Mouse (Mus musculus): ENCODE data around the gene Fam221b. TPM values are rescaled to one million over a fixed set of nuclear protein-coding genes. Genes with fewer than 3 reads are reported as not detected.

Fam221b gene
- polyA plus RNA-seq, 1 experiment = 0.19 TPM

- H3K4me3 ChIP-seq (ENCODE audit: low read depth, low read length) = no peak overlapping the region
- no peaks in the 10 kb centered on the region for H3K27me3 ChIP-seq (ENCODE audit: control insufficient read depth, insufficient read depth, low read length, poor library complexity, severe bottlenecking)
- H3K9me3 ChIP-seq (replicated peaks; ENCODE audit: control insufficient read depth, insufficient read depth, low read length, poor library complexity, severe bottlenecking) = peaks cover 5% of the 10 kb centered on the region
- no peak overlapping the region for H3K27ac ChIP-seq (ENCODE audit: insufficient read depth, low read length)
- H3K9ac ChIP-seq (ENCODE audit: low read depth, poor library complexity, severe bottlenecking) = no peak overlapping the region
- TF ChIP-seq CTCF (IDR thresholded peaks at IDR 0.05; ENCODE audit: low read depth, low read length) = no peak
- no peak for TF ChIP-seq EP300 (IDR thresholded peaks at IDR 0.05; ENCODE audit: insufficient read depth, low read depth, low read length)
- TF ChIP-seq POLR2A (IDR thresholded peaks at IDR 0.05; ENCODE audit: insufficient read depth, low read length) = no peak
- no peaks in the 10 kb centered on the region for H3K36me3 ChIP-seq (ENCODE audit: control insufficient read depth, insufficient read depth, low read length, poor library complexity, severe bottlenecking)
- H3K4me1 ChIP-seq (ENCODE audit: control insufficient read depth, insufficient read depth, low read length) = no peaks in the 10 kb centered on the region
These were observed 48.7 kb downstream of the Fam221b start for GRCm38 (mm10) chr4:43620146-43620778.

GRCm38 (mm10) chr4:43613060-43613730 lies 55.8 kb downstream of the Fam221b start:
- Histone ChIP-seq H3K27ac (ENCODE audit: insufficient read depth, low read length) (no peak overlapping the region), H3K36me3 (ENCODE audit: control insufficient read depth, insufficient read depth, low read length, poor library complexity, severe bottlenecking) (no peaks in the 10 kb centered on the region), H3K4me1 (ENCODE audit: control insufficient read depth, insufficient read depth, low read length) (no peaks in the 10 kb centered on the region), H3K9me3 (replicated peaks; ENCODE audit: control insufficient read depth, insufficient read depth, low read length, poor library complexity, severe bottlenecking) (no peaks in the 10 kb centered on the region), H3K27me3 (ENCODE audit: control insufficient read depth, insufficient read depth, low read length, poor library complexity, severe bottlenecking) (no peaks in the 10 kb centered on the region; the same call in 1 of the 2 replicates), H3K9ac (ENCODE audit: low read depth, poor library complexity, severe bottlenecking) (no peak overlapping the region), H3K4me3 (ENCODE audit: low read depth, low read length) (no peak overlapping the region)
- TF ChIP-seq CTCF (IDR thresholded peaks at IDR 0.05; ENCODE audit: low read depth, low read length) = no peak
- TF ChIP-seq POLR2A (IDR thresholded peaks at IDR 0.05; ENCODE audit: insufficient read depth, low read length) = no peak
- TF ChIP-seq EP300 (IDR thresholded peaks at IDR 0.05; ENCODE audit: insufficient read depth, low read depth, low read length) = no peak

- no peak overlapping the region for H3K27ac ChIP-seq (ENCODE audit: insufficient read depth, low read length)
- no peaks in the 10 kb centered on the region; the same call in 1 of the 2 replicates for H3K27me3 ChIP-seq (ENCODE audit: control insufficient read depth, insufficient read depth, low read length, poor library complexity, severe bottlenecking)
- no peaks in the 10 kb centered on the region for H3K4me1 ChIP-seq (ENCODE audit: control insufficient read depth, insufficient read depth, low read length)
- H3K36me3 ChIP-seq (ENCODE audit: control insufficient read depth, insufficient read depth, low read length, poor library complexity, severe bottlenecking) = no peaks in the 10 kb centered on the region
- no peak overlapping the region for H3K4me3 ChIP-seq (ENCODE audit: low read depth, low read length)
- H3K9me3 ChIP-seq (replicated peaks; ENCODE audit: control insufficient read depth, insufficient read depth, low read length, poor library complexity, severe bottlenecking) = no peaks in the 10 kb centered on the region
- no peak overlapping the region for H3K9ac ChIP-seq (ENCODE audit: low read depth, poor library complexity, severe bottlenecking)
- TF ChIP-seq POLR2A (IDR thresholded peaks at IDR 0.05; ENCODE audit: insufficient read depth, low read length) = no peak
These were observed 56.4 kb downstream of the Fam221b start for GRCm38 (mm10) chr4:43612534-43612933.

Other genes with a start within 250 kb of the Fam221b start
- 2.1 and 2.4 TPM in 2 replicates for gene Fam166b, start 240.0 kb downstream of the Fam221b start, polyA plus RNA-seq (2011; ENCODE audit: insufficient read depth, insufficient read length, low read depth, missing spikeins)
- 12.6 and 14.9 TPM in 2 replicates for gene Tesk1, start 227.2 kb downstream of the Fam221b start, polyA plus RNA-seq (2011; ENCODE audit: insufficient read depth, insufficient read length, low read depth, missing spikeins)
- not detected in 2 replicates for gene Cd72, start 214.5 kb downstream of the Fam221b start, polyA plus RNA-seq (2011; ENCODE audit: insufficient read depth, insufficient read length, low read depth, missing spikeins)
- not detected in 2 replicates for gene Sit1, start 185.4 kb downstream of the Fam221b start, polyA plus RNA-seq (2011; ENCODE audit: insufficient read depth, insufficient read length, low read depth, missing spikeins)
- gene Ccdc107, start 176.2 kb downstream of the Fam221b start, polyA plus RNA-seq (2011; ENCODE audit: insufficient read depth, insufficient read length, low read depth, missing spikeins) = 16.5 and 17.8 TPM in 2 replicates
- 33.1 and 40.8 TPM in 2 replicates for gene Arhgef39, start 169.4 kb downstream of the Fam221b start, polyA plus RNA-seq (2011; ENCODE audit: insufficient read depth, insufficient read length, low read depth, missing spikeins)
- 0.61 and 0.75 TPM in 2 replicates for gene Car9, start 162.2 kb downstream of the Fam221b start, polyA plus RNA-seq (2011; ENCODE audit: insufficient read depth, insufficient read length, low read depth, missing spikeins)
- gene Tpm2, start 145.4 kb downstream of the Fam221b start, polyA plus RNA-seq (2011; ENCODE audit: insufficient read depth, insufficient read length, low read depth, missing spikeins) = 81.8 and 86.0 TPM in 2 replicates
- 24.0 and 24.4 TPM in 2 replicates for gene Creb3, start 106.8 kb downstream of the Fam221b start, polyA plus RNA-seq (2011; ENCODE audit: insufficient read depth, insufficient read length, low read depth, missing spikeins)
- 92.5 and 97.2 TPM in 2 replicates for gene Tln1, start 106.5 kb downstream of the Fam221b start, polyA plus RNA-seq (2011; ENCODE audit: insufficient read depth, insufficient read length, low read depth, missing spikeins)
- 27.9 and 30.9 TPM in 2 replicates for gene Rgp1, start 90.4 kb downstream of the Fam221b start, polyA plus RNA-seq (2011; ENCODE audit: insufficient read depth, insufficient read length, low read depth, missing spikeins)
- 6.6 and 8.9 TPM in 2 replicates for gene Gba2, start 90.3 kb downstream of the Fam221b start, polyA plus RNA-seq (2011; ENCODE audit: insufficient read depth, insufficient read length, low read depth, missing spikeins)
- not detected in 2 replicates for gene Msmp, start 84.7 kb downstream of the Fam221b start, polyA plus RNA-seq (2011; ENCODE audit: insufficient read depth, insufficient read length, low read depth, missing spikeins)
- gene Npr2, start 37.2 kb downstream of the Fam221b start, polyA plus RNA-seq (2011; ENCODE audit: insufficient read depth, insufficient read length, low read depth, missing spikeins) = 3.1 and 5.1 TPM in 2 replicates
- 0.50 and 0.97 TPM in 2 replicates for gene Spag8, start 15.6 kb downstream of the Fam221b start, polyA plus RNA-seq (2011; ENCODE audit: insufficient read depth, insufficient read length, low read depth, missing spikeins)
- gene Hint2, start 12.7 kb downstream of the Fam221b start, polyA plus RNA-seq (2011; ENCODE audit: insufficient read depth, insufficient read length, low read depth, missing spikeins) = 30.1 and 33.4 TPM in 2 replicates
- 4.5 and 5.0 TPM in 2 replicates for gene Tmem8b, start 174 bp downstream of the Fam221b start, polyA plus RNA-seq (2011; ENCODE audit: insufficient read depth, insufficient read length, low read depth, missing spikeins)
- not detected in 2 replicates for gene Olfr70, start 31.7 kb upstream of the Fam221b start, polyA plus RNA-seq (2011; ENCODE audit: insufficient read depth, insufficient read length, low read depth, missing spikeins)
- not detected in 2 replicates for gene Olfr71, start 41.1 kb upstream of the Fam221b start, polyA plus RNA-seq (2011; ENCODE audit: insufficient read depth, insufficient read length, low read depth, missing spikeins)
- not detected in 2 replicates for gene Hrct1, start 58.0 kb upstream of the Fam221b start, polyA plus RNA-seq (2011; ENCODE audit: insufficient read depth, insufficient read length, low read depth, missing spikeins)
- 0.51 TPM in 1 of 2 replicates, not detected in the other for gene Spaar, start 60.9 kb upstream of the Fam221b start, polyA plus RNA-seq (2011; ENCODE audit: insufficient read depth, insufficient read length, low read depth, missing spikeins)
- gene Olfr159, start 101.9 kb upstream of the Fam221b start, polyA plus RNA-seq (2011; ENCODE audit: insufficient read depth, insufficient read length, low read depth, missing spikeins) = not detected in 2 replicates
- gene Olfr156, start 154.8 kb upstream of the Fam221b start, polyA plus RNA-seq (2011; ENCODE audit: insufficient read depth, insufficient read length, low read depth, missing spikeins) = not detected in 2 replicates
- not detected in 2 replicates for gene Olfr157, start 171.1 kb upstream of the Fam221b start, polyA plus RNA-seq (2011; ENCODE audit: insufficient read depth, insufficient read length, low read depth, missing spikeins)
- gene Olfr155, start 182.4 kb upstream of the Fam221b start, polyA plus RNA-seq (2011; ENCODE audit: insufficient read depth, insufficient read length, low read depth, missing spikeins) = not detected in 2 replicates
- 5.7 and 6.3 TPM in 2 replicates for gene Reck, start 206.4 kb upstream of the Fam221b start, polyA plus RNA-seq (2011; ENCODE audit: insufficient read depth, insufficient read length, low read depth, missing spikeins)